Mouse (Mus musculus): ENCODE measurements around the gene Stxbp3. TPM values are rescaled to one million over a fixed set of nuclear protein-coding genes. Genes with fewer than 3 reads are reported as not detected.

The Stxbp3 gene
- polyA plus RNA-seq, 1 experiment from 2014 or later: 19.0 TPM

- DNase-seq: no peak
- Histone ChIP-seq H3K4me1 (replicated peaks) (peaks cover 8% of the 10 kb centered on the region), H3K27ac (no peak overlapping the region), H3K27me3 (no peaks in the 10 kb centered on the region), H3K9me3 (replicated peaks) (no peaks in the 10 kb centered on the region), H3K36me3 (no peaks in the 10 kb centered on the region), H3K4me2 (no peak overlapping the region), H3K4me3 (replicated peaks) (no peak overlapping the region), H3K9ac (no peak overlapping the region)
- no peak for ATAC-seq (ENCODE audit: low read depth)
- 59% methylated on average over 10 of the region's 10 CpGs for WGBS (ENCODE audit: insufficient replicate concordance)
Observed at GRCm38 (mm10) chr3:108855864-108856263, 15.5 kb upstream of the Stxbp3 start.

GRCm38 (mm10) chr3:108855371-108855770 lies 15.0 kb upstream of the Stxbp3 start:
- peaks cover 12% of the 10 kb centered on the region for H3K4me1 ChIP-seq (replicated peaks)
- H3K4me3 ChIP-seq (replicated peaks): no peak overlapping the region
- H3K36me3 ChIP-seq: no peaks in the 10 kb centered on the region
- DNase-seq (peak; percentile 5), ATAC-seq (ENCODE audit: low read depth) (no peak)
- H3K9me3 ChIP-seq (replicated peaks): no peaks in the 10 kb centered on the region
- H3K27me3 ChIP-seq: no peaks in the 10 kb centered on the region
- no peak overlapping the region for H3K27ac ChIP-seq
- no peak overlapping the region for H3K4me2 ChIP-seq
- WGBS (ENCODE audit: insufficient replicate concordance): 60% methylated on average over 12 of the region's 12 CpGs
- H3K9ac ChIP-seq: no peak overlapping the region

- Histone ChIP-seq H3K4me2 (no peak overlapping the region), H3K36me3 (no peaks in the 10 kb centered on the region), H3K4me3 (replicated peaks) (no peak overlapping the region), H3K9me3 (replicated peaks) (no peaks in the 10 kb centered on the region), H3K4me1 (replicated peaks) (peaks cover 13% of the 10 kb centered on the region), H3K9ac (no peak overlapping the region), H3K27ac (no peak overlapping the region), H3K27me3 (no peaks in the 10 kb centered on the region)
- DNase-seq (no peak), ATAC-seq (ENCODE audit: low read depth) (no peak)
- WGBS (ENCODE audit: insufficient replicate concordance): 54% methylated on average over 1 of the region's 1 CpGs
Observed at GRCm38 (mm10) chr3:108853266-108853665, 12.9 kb upstream of the Stxbp3 start.

GRCm38 (mm10) chr3:108851996-108852697 lies 11.8 kb upstream of the Stxbp3 start:
- ATAC-seq (ENCODE audit: low read depth) (no peak), DNase-seq (no peak)
- Histone ChIP-seq H3K4me1 (replicated peaks) (peaks cover 13% of the 10 kb centered on the region), H3K4me2 (no peak overlapping the region), H3K9ac (no peak overlapping the region), H3K9me3 (replicated peaks) (no peaks in the 10 kb centered on the region), H3K27me3 (no peaks in the 10 kb centered on the region), H3K27ac (no peak overlapping the region), H3K36me3 (no peaks in the 10 kb centered on the region), H3K4me3 (replicated peaks) (no peak overlapping the region)
- WGBS (ENCODE audit: insufficient replicate concordance): 71% methylated on average over 6 of the region's 6 CpGs

- H3K27me3 ChIP-seq: no peaks in the 10 kb centered on the region
- H3K36me3 ChIP-seq: no peaks in the 10 kb centered on the region
- no peak overlapping the region for H3K4me3 ChIP-seq (replicated peaks)
- DNase-seq (no peak), ATAC-seq (ENCODE audit: low read depth) (no peak)
- H3K27ac ChIP-seq: no peak overlapping the region
- H3K4me1 ChIP-seq (replicated peaks): peaks cover 13% of the 10 kb centered on the region
- H3K4me2 ChIP-seq: no peak overlapping the region
- WGBS (ENCODE audit: insufficient replicate concordance): 38% methylated on average over 3 of the region's 3 CpGs
- H3K9me3 ChIP-seq (replicated peaks): no peaks in the 10 kb centered on the region
- no peak overlapping the region for H3K9ac ChIP-seq
Observed at GRCm38 (mm10) chr3:108851554-108851953, 11.2 kb upstream of the Stxbp3 start.

- Histone ChIP-seq H3K9ac (no peak overlapping the region), H3K27me3 (no peaks in the 10 kb centered on the region), H3K36me3 (no peaks in the 10 kb centered on the region), H3K9me3 (replicated peaks) (no peaks in the 10 kb centered on the region), H3K4me2 (no peak overlapping the region), H3K4me3 (replicated peaks) (no peak overlapping the region), H3K27ac (no peak overlapping the region), H3K4me1 (replicated peaks) (peaks cover 13% of the 10 kb centered on the region)
- DNase-seq (no peak), ATAC-seq (ENCODE audit: low read depth) (no peak)
- WGBS (ENCODE audit: insufficient replicate concordance): 43% methylated on average over 2 of the region's 2 CpGs
Observed at GRCm38 (mm10) chr3:108851075-108851474, 10.7 kb upstream of the Stxbp3 start.

GRCm38 (mm10) chr3:108850506-108850905 lies 10.2 kb upstream of the Stxbp3 start:
- no peaks in the 10 kb centered on the region for H3K9me3 ChIP-seq (replicated peaks)
- H3K27me3 ChIP-seq: no peaks in the 10 kb centered on the region
- ATAC-seq (ENCODE audit: low read depth): no peak
- H3K4me1 ChIP-seq (replicated peaks): peaks cover 9% of the 10 kb centered on the region
- DNase-seq: no peak
- no peak overlapping the region for H3K27ac ChIP-seq
- no peak overlapping the region for H3K4me3 ChIP-seq (replicated peaks)
- WGBS (ENCODE audit: insufficient replicate concordance): 18% methylated on average over 3 of the region's 3 CpGs
- H3K4me2 ChIP-seq: no peak overlapping the region
- H3K36me3 ChIP-seq: no peaks in the 10 kb centered on the region
- no peak overlapping the region for H3K9ac ChIP-seq

- Histone ChIP-seq H3K4me2 (no peak overlapping the region), H3K27ac (no peak overlapping the region), H3K9ac (no peak overlapping the region), H3K36me3 (no peaks in the 10 kb centered on the region), H3K4me3 (replicated peaks) (no peak overlapping the region), H3K27me3 (no peaks in the 10 kb centered on the region), H3K9me3 (replicated peaks) (no peaks in the 10 kb centered on the region), H3K4me1 (replicated peaks) (0 out of 2 replicates have a peak, but pooled peaks cover 5% of the 10 kb centered on the region)
- DNase-seq: no peak
- ATAC-seq (ENCODE audit: low read depth): no peak
- WGBS (ENCODE audit: insufficient replicate concordance): 54% methylated on average over 3 of the region's 3 CpGs
Observed at GRCm38 (mm10) chr3:108846616-108847015, 6.3 kb upstream of the Stxbp3 start.

- ATAC-seq (ENCODE audit: low read depth) (no peak), DNase-seq (no peak)
- no peak overlapping the region for H3K4me3 ChIP-seq (replicated peaks)
- no peaks in the 10 kb centered on the region for H3K4me1 ChIP-seq (replicated peaks)
- H3K36me3 ChIP-seq: no peaks in the 10 kb centered on the region
- no peak overlapping the region for H3K4me2 ChIP-seq
- WGBS (ENCODE audit: insufficient replicate concordance): 68% methylated on average over 5 of the region's 5 CpGs
- H3K9ac ChIP-seq: no peak overlapping the region
- no peaks in the 10 kb centered on the region for H3K27me3 ChIP-seq
- no peaks in the 10 kb centered on the region for H3K9me3 ChIP-seq (replicated peaks)
- H3K27ac ChIP-seq: no peak overlapping the region
Observed at GRCm38 (mm10) chr3:108844521-108844920, 4.2 kb upstream of the Stxbp3 start.

GRCm38 (mm10) chr3:108844026-108844425 lies 3.7 kb upstream of the Stxbp3 start:
- Histone ChIP-seq H3K9ac (no peak overlapping the region), H3K4me1 (replicated peaks) (peaks cover 2% of the 10 kb centered on the region), H3K9me3 (replicated peaks) (no peaks in the 10 kb centered on the region), H3K27me3 (no peaks in the 10 kb centered on the region), H3K36me3 (no peaks in the 10 kb centered on the region), H3K4me3 (replicated peaks) (no peak overlapping the region), H3K4me2 (no peak overlapping the region), H3K27ac (no peak overlapping the region)
- ATAC-seq (ENCODE audit: low read depth): no peak
- no peak for DNase-seq
- 73% methylated on average over 6 of the region's 6 CpGs for WGBS (ENCODE audit: insufficient replicate concordance)

GRCm38 (mm10) chr3:108840716-108841054 lies 359 bp upstream of the Stxbp3 start:
- Histone ChIP-seq H3K9ac (no peak overlapping the region), H3K4me1 (replicated peaks) (peaks cover 32% of the 10 kb centered on the region), H3K36me3 (0 out of 2 replicates have a peak, but pooled peaks cover 4% of the 10 kb centered on the region), H3K27me3 (no peaks in the 10 kb centered on the region), H3K9me3 (replicated peaks) (no peaks in the 10 kb centered on the region), H3K4me2 (no peak overlapping the region; the same call in 1 of the 2 replicates), H3K27ac (no peak overlapping the region), H3K4me3 (replicated peaks) (no peak overlapping the region)
- WGBS (ENCODE audit: insufficient replicate concordance): 35% methylated on average over 4 of the region's 4 CpGs
- no peak for DNase-seq
- peak; percentile 4; the same call in 1 of the 2 replicates for ATAC-seq (ENCODE audit: low read depth)

- H3K4me1 ChIP-seq (replicated peaks): peaks cover 32% of the 10 kb centered on the region
- 4% methylated on average over 8 of the region's 8 CpGs for WGBS (ENCODE audit: insufficient replicate concordance)
- peak overlapping the region; percentile 83 for H3K4me3 ChIP-seq (replicated peaks)
- no peak for DNase-seq
- no peak for ATAC-seq (ENCODE audit: low read depth)
- peak overlapping the region; percentile 96 for H3K27ac ChIP-seq
- no peaks in the 10 kb centered on the region for H3K27me3 ChIP-seq
- H3K9ac ChIP-seq: peak overlapping the region; percentile 85
- H3K4me2 ChIP-seq: peak overlapping the region; percentile 68
- H3K36me3 ChIP-seq: 0 out of 2 replicates have a peak, but pooled peaks cover 4% of the 10 kb centered on the region
- no peaks in the 10 kb centered on the region for H3K9me3 ChIP-seq (replicated peaks)
Observed at GRCm38 (mm10) chr3:108839647-108839999, 703 bp downstream of the Stxbp3 start.
